Mouse (Mus musculus) small intestine, adult 2 months (tissue): ENCODE measurements at regions not wholly inside any gene's neighbourhood (a gene's known extent, or its start where the extent isn't known, plus 50 kb on each side); places are given as distances from the start of the nearest gene placed in this dataset.

Experiments
- CTCF ChIP-seq: fragments of 200-500 bp; IDR thresholded peaks from 2 replicates; pipeline ENCODE4 v1.5.1; 2012; ENCODE audit warnings: low read depth, mild to moderate bottlenecking, control low read depth, inconsistent platforms, low read length, moderate library complexity, mixed read lengths; ENCODE audit not compliant: insufficient replicate concordance, insufficient read length; ENCODE audit errors: extremely low read depth
- POLR2A ChIP-seq: fragments of 200-500 bp; IDR thresholded peaks from 2 replicates; pipeline ENCODE4 v1.6.1; 2012; ENCODE audit warnings: low read depth, mild to moderate bottlenecking, control low read depth, inconsistent platforms, low read length, moderate library complexity

DNA sequence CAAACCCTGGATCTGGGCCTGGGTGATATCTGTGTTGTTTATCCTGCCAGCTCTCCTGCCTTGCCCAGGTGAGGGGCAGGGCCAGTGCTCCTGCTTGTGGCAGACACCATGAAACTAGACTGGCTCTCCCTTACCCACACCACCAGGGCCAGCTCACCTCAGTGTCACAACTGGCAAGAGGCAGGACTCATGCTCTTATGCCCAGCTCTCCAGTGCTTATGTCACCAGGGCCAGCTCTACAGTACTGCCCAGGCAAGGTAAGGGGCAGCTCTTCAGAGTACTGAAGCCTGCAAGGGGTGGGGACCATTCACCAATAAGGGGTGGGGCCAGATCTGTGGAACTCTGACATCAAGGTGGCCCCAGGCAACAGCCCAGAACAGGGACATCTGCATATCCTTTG is 52.7 kb upstream of the Kiz start:
- no peak for TF ChIP-seq CTCF
- no peak for TF ChIP-seq POLR2A
